Mouse (Mus musculus): ENCODE data around the gene Ndufs1. TPM values are rescaled to one million over a fixed set of nuclear protein-coding genes. Genes with fewer than 3 reads are reported as not detected.

Ndufs1 gene
- polyA plus RNA-seq (2012): 1.4 and 2.1 TPM in 2 replicates

- Histone ChIP-seq H3K9me3 (ENCODE audit: control insufficient read depth, low read length) (no peaks in the 10 kb centered on the region), H3K4me1 (ENCODE audit: control insufficient read depth) (peaks cover 41% of the 10 kb centered on the region), H3K36me3 (ENCODE audit: control insufficient read depth) (peaks cover 51% of the 10 kb centered on the region), H3K27me3 (ENCODE audit: control insufficient read depth) (no peaks in the 10 kb centered on the region), H3K4me3 (replicated peaks) (peak within 1 kb of the TSS; percentile 86)
- TF ChIP-seq TAL1 (IDR thresholded peaks at IDR 0.05; ENCODE audit: low read length) (no peak), GATA1 (IDR thresholded peaks at IDR 0.05; ENCODE audit: low read length) (no peak)
These were observed at the start of gene Ndufs1, which contains the start of gene Eef1b2 for GRCm38 (mm10) chr1:63176604-63177421. Gene Ndufs1, minus strand, starts transcription at chr1:63176833. Gene Eef1b2, plus strand, starts transcription at chr1:63176825.

- Histone ChIP-seq H3K4me3 (replicated peaks) (no peak overlapping the region), H3K4me1 (ENCODE audit: control insufficient read depth) (no peaks in the 10 kb centered on the region), H3K36me3 (ENCODE audit: control insufficient read depth) (no peaks in the 10 kb centered on the region), H3K9me3 (ENCODE audit: control insufficient read depth, low read length) (no peaks in the 10 kb centered on the region), H3K27me3 (ENCODE audit: control insufficient read depth) (no peaks in the 10 kb centered on the region)
- TF ChIP-seq GATA1 (IDR thresholded peaks at IDR 0.05; ENCODE audit: low read length): no peak
These were observed 49.3 kb upstream of the Ndufs1 start for GRCm38 (mm10) chr1:63225890-63226289.

- Histone ChIP-seq H3K4me1 (ENCODE audit: control insufficient read depth) (no peaks in the 10 kb centered on the region), H3K27me3 (ENCODE audit: control insufficient read depth) (no peaks in the 10 kb centered on the region), H3K4me3 (replicated peaks) (no peak overlapping the region), H3K9me3 (ENCODE audit: control insufficient read depth, low read length) (no peaks in the 10 kb centered on the region), H3K36me3 (ENCODE audit: control insufficient read depth) (no peaks in the 10 kb centered on the region)
- no peak for TF ChIP-seq GATA1 (IDR thresholded peaks at IDR 0.05; ENCODE audit: low read length)
- TF ChIP-seq TAL1 (IDR thresholded peaks at IDR 0.05; ENCODE audit: low read length): no peak
These were observed 48.4 kb upstream of the Ndufs1 start for GRCm38 (mm10) chr1:63225009-63225408.

- TF ChIP-seq GATA1 (IDR thresholded peaks at IDR 0.05; ENCODE audit: low read length) (no peak), TAL1 (IDR thresholded peaks at IDR 0.05; ENCODE audit: low read length) (no peak)
- Histone ChIP-seq H3K36me3 (ENCODE audit: control insufficient read depth) (no peaks in the 10 kb centered on the region), H3K9me3 (ENCODE audit: control insufficient read depth, low read length) (no peaks in the 10 kb centered on the region), H3K27me3 (ENCODE audit: control insufficient read depth) (peaks cover 8% of the 10 kb centered on the region), H3K4me1 (ENCODE audit: control insufficient read depth) (no peaks in the 10 kb centered on the region), H3K4me3 (replicated peaks) (no peak overlapping the region)
These were observed 42.6 kb upstream of the Ndufs1 start for GRCm38 (mm10) chr1:63219277-63219676.

GRCm38 (mm10) chr1:63214631-63215030, 38.0 kb upstream of the Ndufs1 start:
- Histone ChIP-seq H3K27me3 (ENCODE audit: control insufficient read depth) (peaks cover 15% of the 10 kb centered on the region), H3K4me3 (replicated peaks) (no peak overlapping the region), H3K9me3 (ENCODE audit: control insufficient read depth, low read length) (no peaks in the 10 kb centered on the region), H3K36me3 (ENCODE audit: control insufficient read depth) (no peaks in the 10 kb centered on the region), H3K4me1 (ENCODE audit: control insufficient read depth) (no peaks in the 10 kb centered on the region)
- TF ChIP-seq TAL1 (IDR thresholded peaks at IDR 0.05; ENCODE audit: low read length): no peak
- no peak for TF ChIP-seq GATA1 (IDR thresholded peaks at IDR 0.05; ENCODE audit: low read length)

- no peak within 1 kb of the TSS for H3K4me3 ChIP-seq (replicated peaks)
- H3K9me3 ChIP-seq (ENCODE audit: control insufficient read depth, low read length): no peaks in the 10 kb centered on the region
- no peaks in the 10 kb centered on the region for H3K4me1 ChIP-seq (ENCODE audit: control insufficient read depth)
- H3K36me3 ChIP-seq (ENCODE audit: control insufficient read depth): no peaks in the 10 kb centered on the region
- no peak for TF ChIP-seq GATA1 (IDR thresholded peaks at IDR 0.05; ENCODE audit: low read length)
- H3K27me3 ChIP-seq (ENCODE audit: control insufficient read depth): peaks cover 15% of the 10 kb centered on the region
These were observed 37.6 kb upstream of the Ndufs1 start, which contains the start of gene Gpr1 for GRCm38 (mm10) chr1:63214271-63214558. Gene Gpr1, minus strand, starts transcription at chr1:63214543.

GRCm38 (mm10) chr1:63213478-63214270, 37.0 kb upstream of the Ndufs1 start:
- H3K27me3 ChIP-seq (ENCODE audit: control insufficient read depth): peaks cover 15% of the 10 kb centered on the region
- H3K9me3 ChIP-seq (ENCODE audit: control insufficient read depth, low read length): no peaks in the 10 kb centered on the region
- TF ChIP-seq GATA1 (IDR thresholded peaks at IDR 0.05; ENCODE audit: low read length) (no peak), TAL1 (IDR thresholded peaks at IDR 0.05; ENCODE audit: low read length) (no peak)
- H3K36me3 ChIP-seq (ENCODE audit: control insufficient read depth): no peaks in the 10 kb centered on the region
- no peak overlapping the region for H3K4me3 ChIP-seq (replicated peaks)
- H3K4me1 ChIP-seq (ENCODE audit: control insufficient read depth): no peaks in the 10 kb centered on the region

GRCm38 (mm10) chr1:63209861-63210529, 33.4 kb upstream of the Ndufs1 start:
- Histone ChIP-seq H3K4me3 (replicated peaks) (no peak overlapping the region), H3K9me3 (ENCODE audit: control insufficient read depth, low read length) (no peaks in the 10 kb centered on the region), H3K36me3 (ENCODE audit: control insufficient read depth) (no peaks in the 10 kb centered on the region), H3K27me3 (ENCODE audit: control insufficient read depth) (peaks cover 15% of the 10 kb centered on the region), H3K4me1 (ENCODE audit: control insufficient read depth) (no peaks in the 10 kb centered on the region)
- TF ChIP-seq TAL1 (IDR thresholded peaks at IDR 0.05; ENCODE audit: low read length): no peak
- no peak for TF ChIP-seq GATA1 (IDR thresholded peaks at IDR 0.05; ENCODE audit: low read length)

GRCm38 (mm10) chr1:63207607-63208006, 31.0 kb upstream of the Ndufs1 start:
- H3K4me1 ChIP-seq (ENCODE audit: control insufficient read depth): no peaks in the 10 kb centered on the region
- no peaks in the 10 kb centered on the region for H3K36me3 ChIP-seq (ENCODE audit: control insufficient read depth)
- H3K27me3 ChIP-seq (ENCODE audit: control insufficient read depth): no peaks in the 10 kb centered on the region
- TF ChIP-seq GATA1 (IDR thresholded peaks at IDR 0.05; ENCODE audit: low read length) (no peak), TAL1 (IDR thresholded peaks at IDR 0.05; ENCODE audit: low read length) (no peak)
- no peaks in the 10 kb centered on the region for H3K9me3 ChIP-seq (ENCODE audit: control insufficient read depth, low read length)
- H3K4me3 ChIP-seq (replicated peaks): no peak overlapping the region

All from erythroblast, embryonic 14.5 days (primary cell).